Mouse (Mus musculus) forebrain, embryonic 13.5 days (tissue): ENCODE measurements at regions not wholly inside any gene's neighbourhood (a gene's known extent, or its start where the extent isn't known, plus 50 kb on each side); places are given as distances from the start of the nearest gene placed in this dataset.

Experiments
- ATAC-seq: fragments of 200-750 bp; cut with Nextera tagmentation; 2 replicates; pipeline ENCODE4 v1.8.0; 2017
- H3K27ac ChIP-seq: fragments of 300-500 bp; sonication (generic); 2 replicates; pipeline ENCODE4 v1.5.1; 2015; ENCODE audit warnings: inconsistent platforms, mild to moderate bottlenecking, moderate library complexity
- H3K27me3 ChIP-seq: fragments of 300-500 bp; sonication (generic); 2 replicates; pipeline ENCODE4 v1.6.1; 2015; ENCODE audit warnings: mild to moderate bottlenecking, inconsistent platforms
- H3K36me3 ChIP-seq: fragments of 300-500 bp; sonication (generic); 2 replicates; pipeline ENCODE4 v1.6.1; 2015; ENCODE audit warnings: mild to moderate bottlenecking, inconsistent platforms; ENCODE audit not compliant: poor library complexity, severe bottlenecking
- H3K4me1 ChIP-seq: fragments of 300-500 bp; sonication (generic); 2 replicates; pipeline ENCODE4 v1.6.1; 2015; ENCODE audit warnings: inconsistent platforms
- H3K4me2 ChIP-seq: fragments of 300-500 bp; sonication (generic); 2 replicates; pipeline ENCODE4 v1.6.1; 2015; ENCODE audit warnings: inconsistent platforms, mild to moderate bottlenecking, moderate library complexity
- H3K4me3 ChIP-seq: fragments of 300-500 bp; sonication (generic); 2 replicates; pipeline ENCODE4 v1.5.1; 2015; ENCODE audit warnings: mild to moderate bottlenecking, inconsistent platforms
- H3K9ac ChIP-seq: fragments of 300-500 bp; sonication (generic); 2 replicates; pipeline ENCODE4 v1.6.1; 2015; ENCODE audit warnings: mild to moderate bottlenecking, inconsistent platforms
- H3K9me3 ChIP-seq: fragments of 300-500 bp; sonication (generic); replicated peaks from 2 replicates; pipeline ENCODE4 v1.6.1; 2016; ENCODE audit warnings: inconsistent platforms
- WGBS: fragments of 180-500 bp; shearing (Covaris S2); methylation state at CpG from one replicate; pipeline ENCODE4 v1.1.7; 2015; 5-methylcytosine and 5-hydroxymethylcytosine counted together

- Histone ChIP-seq H3K4me1 (no peaks in the 10 kb centered on the region), H3K4me2 (no peak overlapping the region), H3K27me3 (no peaks in the 10 kb centered on the region), H3K9me3 (no peaks in the 10 kb centered on the region), H3K27ac (no peak overlapping the region), H3K4me3 (no peak overlapping the region), H3K36me3 (no peaks in the 10 kb centered on the region), H3K9ac (no peak overlapping the region)
- 80% methylated on average over 1 of the region's 1 CpGs for WGBS
- ATAC-seq = no peak
Observed at GRCm38 (mm10) chr9:33003880-33004279, 367.9 kb downstream of the Ets1 start.

GRCm38 (mm10) chr9:33004536-33004935 lies 368.5 kb downstream of the Ets1 start:
- no peak overlapping the region for H3K27ac ChIP-seq
- H3K9me3 ChIP-seq = no peaks in the 10 kb centered on the region
- no peaks in the 10 kb centered on the region for H3K36me3 ChIP-seq
- no peak for ATAC-seq
- H3K4me2 ChIP-seq = no peak overlapping the region
- no peak overlapping the region for H3K4me3 ChIP-seq
- 95% methylated on average over 3 of the region's 3 CpGs for WGBS
- H3K9ac ChIP-seq = no peak overlapping the region
- no peaks in the 10 kb centered on the region for H3K27me3 ChIP-seq
- H3K4me1 ChIP-seq = no peaks in the 10 kb centered on the region

GRCm38 (mm10) chr9:33007456-33008063 lies 371.5 kb downstream of the Ets1 start:
- no peak for ATAC-seq
- Histone ChIP-seq H3K27ac (no peak overlapping the region), H3K36me3 (no peaks in the 10 kb centered on the region), H3K4me1 (no peaks in the 10 kb centered on the region), H3K4me3 (no peak overlapping the region), H3K27me3 (no peaks in the 10 kb centered on the region), H3K9ac (no peak overlapping the region), H3K9me3 (no peaks in the 10 kb centered on the region), H3K4me2 (no peak overlapping the region)
- WGBS = 86% methylated on average over 3 of the region's 3 CpGs

GRCm38 (mm10) chr9:33011241-33011640 lies 375.2 kb downstream of the Ets1 start:
- H3K36me3 ChIP-seq = no peaks in the 10 kb centered on the region
- no peak overlapping the region for H3K27ac ChIP-seq
- H3K4me3 ChIP-seq = no peak overlapping the region
- no peaks in the 10 kb centered on the region for H3K4me1 ChIP-seq
- H3K9me3 ChIP-seq = no peaks in the 10 kb centered on the region
- no peaks in the 10 kb centered on the region for H3K27me3 ChIP-seq
- no peak for ATAC-seq
- no peak overlapping the region for H3K4me2 ChIP-seq
- H3K9ac ChIP-seq = no peak overlapping the region

- Histone ChIP-seq H3K27ac (no peak overlapping the region), H3K9me3 (no peaks in the 10 kb centered on the region), H3K4me2 (no peak overlapping the region), H3K4me3 (no peak overlapping the region), H3K9ac (no peak overlapping the region), H3K36me3 (no peaks in the 10 kb centered on the region), H3K4me1 (no peaks in the 10 kb centered on the region), H3K27me3 (no peaks in the 10 kb centered on the region)
- ATAC-seq = no peak
- WGBS = 82% methylated on average over 3 of the region's 3 CpGs
Observed at GRCm38 (mm10) chr9:33035401-33035800, 399.4 kb downstream of the Ets1 start.

GRCm38 (mm10) chr9:33039221-33039790 lies 403.3 kb downstream of the Ets1 start:
- WGBS = 75% methylated on average over 4 of the region's 4 CpGs
- H3K4me1 ChIP-seq = no peaks in the 10 kb centered on the region
- no peak overlapping the region for H3K9ac ChIP-seq
- no peaks in the 10 kb centered on the region for H3K36me3 ChIP-seq
- H3K4me2 ChIP-seq = no peak overlapping the region
- H3K4me3 ChIP-seq = no peak overlapping the region
- H3K27me3 ChIP-seq = no peaks in the 10 kb centered on the region
- no peaks in the 10 kb centered on the region for H3K9me3 ChIP-seq
- H3K27ac ChIP-seq = no peak overlapping the region
- ATAC-seq = no peak

GRCm38 (mm10) chr9:33050789-33051188 lies 414.8 kb downstream of the Ets1 start:
- Histone ChIP-seq H3K36me3 (no peaks in the 10 kb centered on the region), H3K4me2 (no peak overlapping the region), H3K9me3 (no peaks in the 10 kb centered on the region), H3K4me3 (no peak overlapping the region), H3K27ac (no peak overlapping the region), H3K27me3 (no peaks in the 10 kb centered on the region), H3K9ac (no peak overlapping the region), H3K4me1 (no peaks in the 10 kb centered on the region)
- no peak for ATAC-seq
- 93% methylated on average over 4 of the region's 4 CpGs for WGBS

GRCm38 (mm10) chr9:33060636-33061264 lies 424.7 kb downstream of the Ets1 start:
- WGBS = 87% methylated on average over 6 of the region's 6 CpGs
- no peak overlapping the region for H3K27ac ChIP-seq
- peaks cover 43% of the 10 kb centered on the region for H3K27me3 ChIP-seq
- H3K4me3 ChIP-seq = no peak overlapping the region
- peaks cover 10% of the 10 kb centered on the region for H3K4me1 ChIP-seq
- H3K9ac ChIP-seq = no peak overlapping the region
- no peak for ATAC-seq
- no peak overlapping the region for H3K4me2 ChIP-seq
- H3K9me3 ChIP-seq = no peaks in the 10 kb centered on the region
- H3K36me3 ChIP-seq = no peaks in the 10 kb centered on the region

GRCm38 (mm10) chr9:33062476-33062875 lies 426.5 kb downstream of the Ets1 start:
- peak; percentile 98 for ATAC-seq
- H3K4me2 ChIP-seq = no peak overlapping the region
- H3K27me3 ChIP-seq = peaks cover 46% of the 10 kb centered on the region

GRCm38 (mm10) chr9:33065331-33065730 lies 429.3 kb downstream of the Ets1 start:
- H3K27ac ChIP-seq = no peak overlapping the region
- H3K4me2 ChIP-seq = no peak overlapping the region
- no peak overlapping the region for H3K4me3 ChIP-seq
- no peaks in the 10 kb centered on the region for H3K9me3 ChIP-seq
- H3K36me3 ChIP-seq = no peaks in the 10 kb centered on the region
- 91% methylated on average over 3 of the region's 3 CpGs for WGBS
- no peak for ATAC-seq
- peaks cover 10% of the 10 kb centered on the region for H3K4me1 ChIP-seq
- no peak overlapping the region for H3K9ac ChIP-seq
- H3K27me3 ChIP-seq = peaks cover 41% of the 10 kb centered on the region

More at GRCm38 (mm10) chr9:33062476-33062875, 426.5 kb downstream of the Ets1 start:
- H3K4me1 ChIP-seq = peaks cover 10% of the 10 kb centered on the region
- no peak overlapping the region; the same call in 1 of the 2 replicates for H3K27ac ChIP-seq
- H3K4me3 ChIP-seq = no peak overlapping the region
- WGBS = 3% methylated on average over 4 of the region's 4 CpGs
- no peaks in the 10 kb centered on the region for H3K9me3 ChIP-seq
- H3K9ac ChIP-seq = no peak overlapping the region
- no peaks in the 10 kb centered on the region for H3K36me3 ChIP-seq

GRCm38 (mm10) chr9:33067521-33067920 lies 431.5 kb downstream of the Ets1 start:
- ATAC-seq = no peak
- Histone ChIP-seq H3K4me2 (no peak overlapping the region), H3K9ac (no peak overlapping the region), H3K36me3 (no peaks in the 10 kb centered on the region), H3K4me1 (peaks cover 2% of the 10 kb centered on the region), H3K27me3 (peaks cover 33% of the 10 kb centered on the region), H3K9me3 (no peaks in the 10 kb centered on the region), H3K27ac (no peak overlapping the region), H3K4me3 (no peak overlapping the region)
- 92% methylated on average over 1 of the region's 1 CpGs for WGBS

GRCm38 (mm10) chr9:33070116-33070515 lies 434.1 kb downstream of the Ets1 start:
- Histone ChIP-seq H3K4me3 (no peak overlapping the region), H3K27me3 (peaks cover 18% of the 10 kb centered on the region), H3K36me3 (no peaks in the 10 kb centered on the region), H3K4me2 (no peak overlapping the region), H3K9me3 (peaks cover 7% of the 10 kb centered on the region; the same call in 1 of the 2 replicates), H3K9ac (no peak overlapping the region), H3K27ac (no peak overlapping the region), H3K4me1 (no peaks in the 10 kb centered on the region)
- ATAC-seq = no peak
- WGBS = 71% methylated on average over 3 of the region's 3 CpGs
